Mouse (Mus musculus) thymus, postnatal 4 days (tissue): ENCODE data around the gene Olfr1510.
"Not testable (repeated sequence)": the region's sequence is repeated elsewhere in the genome, so short reads cannot be mapped to it uniquely, and the experiment has no call there.

Experiments
- DNase-seq: peaks from one replicate; pipeline ENCODE4 v3.0.0; 2021

The Olfr1510 gene

DNA sequence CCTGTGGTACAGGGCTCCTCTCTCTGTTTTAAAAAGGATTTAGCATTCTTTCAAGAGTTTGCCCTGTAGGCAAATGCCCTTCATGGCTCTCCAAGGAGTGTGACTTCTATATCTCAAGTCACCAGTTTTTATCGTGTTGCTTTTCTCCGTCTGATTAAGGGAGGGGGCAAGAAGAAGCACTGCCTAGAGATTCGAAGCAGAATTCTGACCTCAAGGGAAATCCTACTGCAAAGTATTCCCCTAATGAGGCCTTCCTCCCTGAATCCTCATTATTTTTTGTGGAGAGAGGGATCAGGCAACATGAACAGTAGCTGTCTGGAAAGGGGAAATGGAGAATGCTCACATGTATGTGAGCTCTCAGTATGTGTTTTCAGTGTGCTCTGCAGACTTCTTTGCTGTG lies at the start of gene Olfr1510:
Olfr1510 (minus strand) TSS at position 101 of the 400 bp plus-strand sequence.
- no peak for DNase-seq

DNA sequence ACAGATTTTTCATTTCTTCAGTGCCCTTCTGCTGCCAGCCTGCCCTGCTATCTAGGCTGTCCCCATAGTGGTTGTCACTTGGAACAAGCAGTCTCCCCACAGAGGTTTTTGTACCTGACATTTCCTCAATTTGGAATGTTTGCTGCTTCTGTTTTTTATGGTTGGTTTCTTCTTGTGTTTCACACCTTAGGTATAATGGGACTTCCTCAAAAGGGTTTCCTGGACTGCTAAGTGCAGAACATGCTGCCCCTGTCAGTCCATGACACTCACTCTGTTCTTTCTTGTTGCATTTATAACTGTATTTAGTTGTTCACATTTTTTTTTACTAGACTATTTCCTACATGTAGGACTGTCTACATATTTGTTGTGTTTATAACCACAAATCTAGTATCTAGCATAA lies 47.8 kb upstream of the Olfr1510 start:
- DNase-seq: no peak

DNA sequence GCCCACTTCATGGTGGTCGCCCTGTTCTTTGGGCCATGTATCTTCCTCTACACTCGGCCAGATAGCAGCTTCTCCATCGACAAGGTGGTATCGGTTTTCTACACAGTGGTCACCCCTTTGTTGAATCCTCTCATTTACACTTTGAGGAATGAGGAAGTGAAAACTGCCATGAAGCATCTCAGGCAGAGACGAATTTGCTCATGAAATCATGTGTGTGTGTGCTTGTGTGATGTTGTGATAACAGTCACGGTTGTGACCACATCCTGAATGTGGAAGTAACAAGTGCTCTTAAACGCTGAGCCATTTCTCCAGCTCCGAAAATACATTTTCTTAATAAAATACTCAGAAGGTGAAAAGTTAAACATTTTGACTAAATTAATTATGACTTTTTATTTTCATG lies 37.0 kb upstream of the Olfr1510 start:
- DNase-seq: peak; percentile 20

DNA sequence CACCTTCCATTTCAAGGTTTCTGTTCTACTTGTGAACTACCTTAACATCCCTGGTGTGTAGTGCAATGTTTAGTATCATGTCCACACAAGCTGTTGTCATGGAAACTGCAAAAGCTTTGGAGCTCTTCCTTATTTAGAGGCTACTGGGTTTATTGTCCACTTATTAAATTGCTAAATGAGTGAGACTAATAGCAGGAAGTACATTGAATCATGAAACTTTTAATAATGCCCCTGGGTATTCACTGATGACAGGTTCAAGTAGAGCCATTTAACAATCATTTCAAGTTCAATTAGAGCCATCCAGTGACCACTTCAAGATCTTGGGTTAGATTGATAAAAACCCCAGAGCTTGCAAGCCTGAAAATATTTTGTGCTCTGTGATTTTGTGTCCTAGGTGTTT lies 28.5 kb upstream of the Olfr1510 start, which contains the start of gene Olfr1509:
Olfr1509 (plus strand) TSS at position 301 of the 400 bp plus-strand sequence.
- DNase-seq: no peak

DNA sequence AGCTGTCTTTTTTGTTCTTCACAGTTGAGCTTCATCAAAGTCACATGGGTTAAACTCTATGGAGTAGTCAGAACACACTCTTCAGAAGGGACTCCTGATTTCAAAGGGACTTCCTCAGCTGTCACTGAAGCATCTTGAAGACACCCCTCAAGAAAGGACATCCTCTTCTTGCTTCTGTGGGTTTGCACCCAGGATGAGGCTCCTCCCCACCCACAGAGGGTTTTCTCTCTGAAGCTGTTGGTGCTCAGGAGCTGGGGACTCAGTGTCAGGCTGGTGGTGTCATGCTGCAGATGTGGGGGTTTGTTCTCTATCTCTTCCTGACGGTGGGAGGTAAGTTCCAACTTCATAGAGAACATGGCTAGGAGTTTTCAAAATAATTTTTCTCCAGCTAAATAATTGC lies 13.5 kb upstream of the Olfr1510 start:
- peak; percentile 68 for DNase-seq

DNA sequence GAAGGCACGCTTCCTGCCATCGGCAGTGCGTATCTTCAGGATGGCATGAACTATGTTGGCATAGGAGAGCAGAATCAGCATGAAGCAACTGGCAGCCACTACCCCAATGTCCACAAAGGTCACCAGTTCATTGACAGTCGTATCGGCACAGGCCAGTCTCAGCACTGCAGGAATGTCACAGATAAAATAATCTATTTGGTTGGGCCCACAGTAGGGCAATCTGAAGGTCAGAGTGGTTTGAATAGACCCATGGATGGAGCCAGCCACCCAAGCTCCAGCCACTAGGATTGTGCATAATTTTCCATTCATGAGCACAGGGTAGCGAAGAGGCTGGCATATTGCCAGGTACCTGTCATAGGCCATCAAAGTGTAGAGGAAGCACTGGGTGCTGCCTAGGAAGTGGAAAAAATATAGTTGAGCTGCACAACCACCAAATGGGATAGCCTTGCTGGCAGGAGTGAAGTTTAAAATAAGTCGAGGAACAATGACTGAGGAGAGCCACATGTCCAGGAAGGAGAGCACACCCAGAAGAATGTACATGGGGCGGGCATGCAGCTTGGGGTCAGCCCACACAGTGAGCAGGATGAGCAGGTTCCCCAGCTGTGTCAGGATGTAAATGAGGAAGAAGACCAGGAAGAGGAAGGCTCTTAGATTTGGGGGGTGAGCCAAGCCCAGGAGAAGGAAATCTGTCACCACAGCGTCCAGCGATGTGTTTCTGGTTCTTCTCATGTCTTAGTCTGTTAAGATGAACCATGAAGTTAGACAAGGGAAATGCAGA lies 3.8 kb downstream of the Olfr1510 start:
- DNase-seq: not testable (repeated sequence)

DNA sequence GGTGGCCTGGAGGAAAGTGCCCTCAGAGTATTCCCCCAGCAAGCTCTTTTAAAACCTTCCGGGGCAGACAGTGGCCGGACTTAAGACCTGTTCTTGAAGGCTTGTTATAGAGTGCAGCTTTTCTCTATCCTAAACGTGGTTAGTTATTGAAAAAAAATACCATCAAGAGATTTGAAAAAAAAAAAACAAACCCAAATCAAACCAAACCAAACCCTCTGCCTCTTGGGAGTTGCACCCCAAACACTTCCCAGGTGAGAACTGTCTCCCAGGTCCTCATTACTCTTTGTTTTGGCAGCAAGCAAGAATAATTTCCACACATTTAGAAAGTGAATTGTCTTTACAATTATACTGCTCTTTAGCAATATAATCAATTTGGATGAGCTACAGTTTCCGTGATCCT lies 16.9 kb downstream of the Olfr1510 start, which contains the start of gene Olfr1511:
Olfr1511 (minus strand) TSS at position 101 of the 400 bp plus-strand sequence.
- no peak for DNase-seq

DNA sequence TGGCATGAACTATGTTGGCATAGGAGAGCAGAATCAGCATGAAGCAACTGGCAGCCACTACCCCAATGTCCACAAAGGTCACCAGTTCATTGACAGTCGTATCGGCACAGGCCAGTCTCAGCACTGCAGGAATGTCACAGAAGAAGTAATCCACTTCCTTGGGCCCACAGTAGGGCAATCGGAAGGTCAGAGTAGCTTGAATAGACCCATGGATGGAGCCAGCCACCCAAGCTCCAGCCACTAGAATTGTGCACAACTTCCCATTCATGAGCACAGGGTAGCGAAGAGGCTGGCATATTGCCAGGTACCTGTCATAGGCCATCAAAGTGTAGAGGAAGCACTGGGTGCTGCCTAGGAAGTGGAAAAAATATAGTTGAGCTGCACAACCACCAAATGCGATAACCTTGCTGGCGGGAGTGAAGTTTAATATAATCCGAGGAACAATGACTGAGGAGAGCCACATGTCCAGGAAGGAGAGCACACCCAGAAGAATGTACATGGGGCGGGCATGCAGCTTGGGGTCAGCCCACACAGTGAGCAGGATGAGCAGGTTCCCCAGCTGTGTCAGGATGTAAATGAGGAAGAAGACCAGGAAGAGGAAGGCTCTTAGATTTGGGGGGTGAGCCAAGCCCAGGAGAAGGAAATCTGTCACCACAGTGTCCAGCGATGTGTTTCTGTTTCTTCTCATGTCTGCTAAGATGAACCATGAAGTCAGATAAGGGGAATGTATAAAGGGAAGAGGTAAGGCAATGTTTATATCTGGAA lies 23.9 kb downstream of the Olfr1510 start:
- not testable (repeated sequence) for DNase-seq

DNA sequence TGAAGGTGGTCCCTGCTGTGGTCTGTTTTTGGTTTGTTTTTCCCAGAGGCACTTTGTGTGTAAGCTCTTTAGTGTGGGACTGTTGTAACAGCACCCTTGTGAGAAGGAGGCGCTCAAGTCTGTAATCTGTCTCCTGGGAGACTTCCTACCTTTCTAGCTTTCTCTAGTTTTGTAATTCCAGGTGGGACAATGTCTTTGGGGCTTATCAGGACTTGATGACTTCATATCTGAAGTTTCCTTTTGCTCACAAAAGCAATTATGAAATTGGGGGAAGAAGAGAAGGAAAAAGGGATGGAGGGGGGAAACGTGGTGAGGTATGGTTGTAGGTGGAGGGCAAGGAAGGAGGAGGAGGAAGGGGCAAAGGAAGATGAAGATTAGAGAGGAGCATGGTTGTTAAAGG lies 35.1 kb downstream of the Olfr1510 start, which contains the start of gene Olfr1512:
Olfr1512 (minus strand) TSS at position 101 of the 400 bp plus-strand sequence.
- DNase-seq: no peak

DNA sequence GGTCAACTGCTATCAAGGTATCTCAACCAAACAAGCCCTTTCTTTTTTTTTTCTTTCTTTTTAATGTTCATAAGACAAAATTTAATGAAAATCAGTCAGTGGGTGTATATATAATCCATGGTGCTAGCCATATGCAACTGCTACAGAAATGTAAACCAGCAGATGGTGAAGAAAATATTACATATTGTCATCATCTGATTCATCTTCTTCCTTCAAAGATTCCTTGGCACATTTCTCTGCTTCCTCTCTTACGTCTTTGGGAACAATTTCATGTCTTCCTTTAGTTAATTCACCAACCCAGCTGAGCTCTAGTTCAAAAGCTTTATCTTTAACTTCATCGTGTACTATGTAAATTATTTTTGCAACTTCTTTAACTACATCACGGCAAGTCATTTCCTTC lies 45.4 kb downstream of the Olfr1510 start:
- no peak for DNase-seq
